Mouse (Mus musculus) midbrain, embryonic 14.5 days (tissue): Measurements from ENCODE around the gene Mterf4. TPM values are rescaled to one million over a fixed set of nuclear protein-coding genes. Genes with fewer than 3 reads are reported as not detected.

ENCODE experiments used
- microRNA-seq: library from miRNA; unstranded; fragments of <30 nt; microRNA quantifications from one replicate; pipeline ENCODE4, GENCODE M21; 2016
- polyA plus RNA-seq: library from polyadenylated mRNA; unstranded; fragments of >200 nt; fragmentation: Nextera tagmentation; extraction: Ambion mirVana; gene quantifications from 2 replicates; pipeline ENCODE4 v1.2.1, GENCODE M21; 2014

Gene Mterf4
- polyA plus RNA-seq, 1 experiment from 2014 or later: 30.0 TPM

Small RNA genes within 50 kb of the gene (microRNA-seq; reads per million reads assigned to microRNA genes)
- gene Mir6345 (not detected), gene Mir6901 (not detected), gene Mir6902 (not detected)

Other genes with a start within 250 kb of the Mterf4 start
- gene Kif1a, start 204.0 kb downstream of the Mterf4 start, polyA plus RNA-seq: 228 and 350 TPM in 2 replicates
- gene Agxt, start 170.7 kb downstream of the Mterf4 start, polyA plus RNA-seq: not detected in 2 replicates
- gene 2310007B03Rik, start 145.0 kb downstream of the Mterf4 start, polyA plus RNA-seq: not detected in 2 replicates
- gene Crocc2, start 137.2 kb downstream of the Mterf4 start, polyA plus RNA-seq: 0.05 and 0.09 TPM in 2 replicates
- 3.0 and 7.2 TPM in 2 replicates for gene Sned1, start 70.1 kb downstream of the Mterf4 start, polyA plus RNA-seq
- gene Ppp1r7, start 36.9 kb upstream of the Mterf4 start, polyA plus RNA-seq: 54.7 and 64.1 TPM in 2 replicates
- 4.2 and 5.7 TPM in 2 replicates for gene Pask, start 37.6 kb upstream of the Mterf4 start, polyA plus RNA-seq
- 0.68 and 0.69 TPM in 2 replicates for gene Ano7, start 68.0 kb upstream of the Mterf4 start, polyA plus RNA-seq
- gene Hdlbp, start 172.9 kb upstream of the Mterf4 start, polyA plus RNA-seq: 66.0 and 69.0 TPM in 2 replicates
- gene Farp2, start 206.2 kb upstream of the Mterf4 start, polyA plus RNA-seq: 3.6 and 4.7 TPM in 2 replicates